Mouse (Mus musculus): ENCODE data around the gene Rad18.
A peak's percentile ranks its signal among the peaks of the same experiment; 100 is the strongest.
"Not testable (repeated sequence)": the region's sequence is repeated elsewhere in the genome, so short reads cannot be mapped to it uniquely, and the experiment has no call there.

Gene Rad18

GRCm38 (mm10) chr6:112696056-112696950 lies at the start of gene Rad18:
Gene Rad18, minus strand, starts transcription at chr6:112696686.
- DNase-seq (ENCODE audit: low spot score in 2 of 2) = peak; percentile 90 to 91

- DNase-seq (ENCODE audit: low spot score in 2 of 2) = no peak
Measured at GRCm38 (mm10) chr6:112742297-112742696, 45.8 kb upstream of the Rad18 start.

DNA sequence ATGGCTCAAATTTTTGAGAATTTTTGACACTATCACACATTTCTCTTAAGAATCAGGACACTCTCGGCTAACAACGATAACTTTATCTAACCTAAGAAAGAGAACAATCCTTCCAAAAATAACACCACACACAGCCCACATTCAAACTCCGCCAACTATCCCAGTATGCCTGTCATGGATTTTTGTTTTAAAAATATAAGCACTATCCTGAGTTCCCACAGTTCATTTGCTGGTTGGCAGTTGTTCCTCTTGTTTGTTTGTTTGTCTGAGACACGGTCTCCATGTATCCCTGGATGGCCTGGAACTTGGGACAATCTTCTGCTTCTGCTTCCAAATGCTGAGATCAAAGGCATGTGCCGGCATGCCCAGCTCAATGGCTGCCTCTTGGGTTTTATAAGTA lies 45.3 kb upstream of the Rad18 start:
- DNase-seq (ENCODE audit: low spot score in 2 of 2) = no peak

DNA sequence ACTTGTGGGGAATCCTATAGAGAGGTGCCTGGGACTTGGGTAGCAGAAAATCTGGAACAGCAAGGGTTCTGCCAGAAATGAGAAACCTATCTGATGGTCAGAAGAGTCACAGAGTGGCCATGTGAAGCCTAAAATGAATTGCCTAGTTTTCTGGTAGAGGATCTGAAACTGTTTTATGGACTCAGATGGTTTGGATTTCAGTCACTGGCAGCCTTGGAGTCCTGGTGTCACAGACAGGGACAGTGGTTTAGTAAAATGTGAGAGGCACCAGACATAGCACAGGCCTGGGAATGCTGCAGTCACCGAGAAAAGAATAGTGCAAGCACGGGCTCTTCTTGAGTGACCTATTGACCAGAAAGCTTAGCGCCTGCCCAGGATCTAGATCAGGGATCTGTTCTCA lies 43.1 kb upstream of the Rad18 start:
- no peak for DNase-seq (ENCODE audit: low spot score in 2 of 2)

- no peak for DNase-seq (ENCODE audit: low spot score in 2 of 2)
Measured at GRCm38 (mm10) chr6:112738924-112739323, 42.4 kb upstream of the Rad18 start.

GRCm38 (mm10) chr6:112736471-112736870 lies 40.0 kb upstream of the Rad18 start:
- peak; percentile 67 to 69 for DNase-seq (ENCODE audit: low spot score in 2 of 2)

DNA sequence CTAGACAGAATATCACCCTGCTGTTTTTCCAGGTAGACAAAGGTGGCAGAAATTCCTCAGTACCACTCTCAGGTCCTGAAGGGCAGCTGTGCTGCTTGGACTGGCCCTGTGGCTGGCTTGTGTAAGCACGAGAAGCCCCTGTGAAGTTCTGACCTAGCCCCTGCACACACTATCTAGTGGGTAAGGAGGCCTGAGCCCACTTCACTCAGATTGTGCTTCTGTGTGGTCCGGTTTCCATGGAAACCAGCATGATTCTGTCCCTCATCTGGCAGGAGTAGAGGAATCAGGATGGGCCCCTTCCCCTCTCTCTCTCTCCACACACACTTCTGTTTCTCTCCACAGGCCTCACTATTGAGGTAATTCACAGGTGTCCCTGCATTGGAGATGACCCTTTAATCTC lies 38.6 kb upstream of the Rad18 start:
- no peak for DNase-seq (ENCODE audit: low spot score in 2 of 2)

DNA sequence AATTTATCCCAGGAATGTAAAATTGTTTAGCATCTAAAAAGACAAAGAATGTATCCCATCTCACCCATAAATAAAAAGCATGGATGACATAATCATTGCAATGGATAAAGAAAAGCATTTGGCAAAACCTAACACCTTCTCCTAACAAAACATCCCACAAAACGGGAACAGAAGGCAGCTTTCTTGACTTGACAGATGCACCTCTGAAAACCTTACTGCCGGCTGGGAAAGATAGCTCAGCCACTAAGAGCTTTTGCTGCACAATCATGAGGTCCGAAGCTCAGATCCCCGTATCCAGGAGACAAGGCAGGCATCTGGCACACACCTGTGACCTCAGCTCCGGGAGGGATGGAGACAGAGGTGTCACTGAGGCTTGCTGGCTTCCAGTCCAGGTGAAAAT lies 37.5 kb upstream of the Rad18 start:
- no peak for DNase-seq (ENCODE audit: low spot score in 2 of 2)

- DNase-seq (ENCODE audit: low spot score in 2 of 2) = no peak
Measured at GRCm38 (mm10) chr6:112732434-112732833, 35.9 kb upstream of the Rad18 start.

DNA sequence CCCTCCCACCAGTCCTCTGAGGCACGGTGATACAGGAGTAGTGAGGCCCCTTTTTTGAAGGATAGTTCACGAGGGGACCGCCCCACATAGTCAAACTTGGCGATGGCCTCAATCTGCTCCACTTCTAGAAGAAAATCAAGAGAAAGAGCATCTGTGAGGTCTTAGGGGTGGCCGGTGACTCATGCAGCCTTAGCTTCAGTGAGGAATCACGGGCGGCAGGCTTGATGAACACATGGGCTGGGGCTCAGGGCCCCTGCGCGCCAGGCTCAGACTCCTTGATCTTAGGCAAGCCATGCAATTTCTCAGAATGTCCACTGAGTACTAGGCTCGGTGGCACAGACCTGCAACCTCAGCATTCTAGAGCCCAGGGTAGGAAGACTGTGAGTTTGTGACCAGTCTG lies 34.9 kb upstream of the Rad18 start:
- no peak for DNase-seq (ENCODE audit: low spot score in 2 of 2)

DNA sequence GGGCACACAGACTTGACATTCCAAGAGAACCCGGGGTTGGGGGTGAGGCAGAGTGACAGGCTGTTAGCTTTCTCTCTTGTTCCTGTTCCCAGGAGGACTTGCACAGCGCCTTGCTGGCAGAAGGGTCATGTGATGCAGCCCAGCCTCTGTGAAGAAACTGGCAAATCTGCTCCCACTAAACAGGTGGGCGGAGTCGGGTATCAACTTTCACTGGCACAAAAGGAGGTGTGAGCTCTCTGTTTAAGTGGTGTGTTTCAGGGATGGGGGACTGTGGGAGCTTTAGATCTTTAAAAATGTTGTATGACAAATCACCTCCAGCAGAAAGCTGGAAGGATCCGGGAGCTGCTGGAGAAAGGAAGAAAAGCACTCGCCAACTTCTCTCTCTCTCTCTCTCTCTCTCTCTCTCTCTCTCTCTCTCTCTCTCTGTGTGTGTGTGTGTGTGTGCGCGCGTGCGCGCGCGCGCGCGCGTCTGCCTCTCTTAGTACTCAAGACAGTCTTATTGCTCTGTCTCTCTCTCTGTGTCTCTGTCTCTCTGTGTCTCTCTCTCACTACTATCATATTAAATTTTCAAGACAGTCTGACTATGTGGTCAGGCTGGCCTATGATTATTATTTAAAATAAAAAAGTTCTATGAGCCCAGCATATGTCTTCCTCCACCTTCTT lies 32.4 kb upstream of the Rad18 start:
- DNase-seq (ENCODE audit: low spot score in 2 of 2) = peak; percentile 78 to 88

DNA sequence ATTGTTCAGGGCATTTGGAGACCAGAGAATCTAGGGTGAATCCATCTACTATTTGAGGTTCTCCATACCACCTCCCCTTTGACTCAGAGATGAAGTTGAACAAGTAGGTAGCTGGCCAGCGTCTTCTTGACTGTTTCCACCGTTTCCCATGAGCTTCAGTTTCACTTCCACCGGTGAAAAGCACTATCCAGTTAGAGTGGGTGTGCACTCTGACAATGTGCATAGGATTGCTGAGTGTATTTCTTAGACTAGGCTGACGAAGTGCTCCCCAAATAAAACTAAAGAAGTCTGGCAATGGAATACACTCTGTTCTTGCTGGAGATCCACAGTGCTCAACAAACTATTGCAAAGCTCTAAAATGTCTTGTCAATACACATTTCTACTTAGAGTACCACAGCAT lies 29.0 kb upstream of the Rad18 start:
- DNase-seq (ENCODE audit: low spot score in 2 of 2) = no peak

- DNase-seq (ENCODE audit: low spot score in 2 of 2) = no peak
Measured at GRCm38 (mm10) chr6:112720409-112721080, 24.1 kb upstream of the Rad18 start.

DNA sequence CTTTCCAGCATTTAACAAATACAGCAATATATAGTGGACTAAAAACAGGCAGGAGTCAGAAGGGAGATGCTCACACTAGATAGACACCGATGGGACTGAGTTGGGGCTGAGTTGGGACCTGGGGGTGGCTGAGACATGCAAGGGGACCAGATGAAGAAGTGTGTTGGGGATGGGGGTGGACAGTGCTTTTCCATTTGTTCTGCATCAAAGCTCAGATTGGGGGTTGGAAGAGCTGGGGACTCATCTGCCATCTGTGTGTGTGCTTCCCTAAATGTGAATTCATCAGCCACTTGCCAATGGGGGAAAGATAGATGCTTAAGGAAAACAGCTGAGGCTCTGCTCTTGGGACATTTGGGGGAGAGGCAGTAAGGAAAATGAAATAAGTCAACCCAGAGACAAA lies 23.5 kb upstream of the Rad18 start:
- no peak for DNase-seq (ENCODE audit: low spot score in 2 of 2)

DNA sequence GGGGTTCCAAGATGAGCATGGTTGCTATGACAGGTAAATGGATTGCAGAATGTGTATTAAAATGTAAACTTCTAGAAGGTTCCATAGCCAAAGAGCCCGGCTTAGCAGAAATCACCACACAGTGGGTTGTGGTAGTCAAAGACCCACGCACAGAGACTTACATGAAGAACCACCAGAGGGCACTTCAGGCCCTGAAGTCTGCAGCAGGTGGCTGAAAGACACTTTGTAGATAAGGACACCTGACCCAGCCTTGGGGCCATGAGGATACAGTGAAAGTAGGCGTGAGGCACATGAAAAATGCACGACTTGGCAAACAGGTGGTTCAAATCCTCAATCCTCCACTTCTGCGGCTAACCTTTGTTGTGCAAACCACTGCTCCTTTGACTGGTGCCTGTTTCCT lies 20.7 kb upstream of the Rad18 start:
- peak in 1 of 2 experiments; percentile 58 for DNase-seq (ENCODE audit: low spot score in 2 of 2)

DNA sequence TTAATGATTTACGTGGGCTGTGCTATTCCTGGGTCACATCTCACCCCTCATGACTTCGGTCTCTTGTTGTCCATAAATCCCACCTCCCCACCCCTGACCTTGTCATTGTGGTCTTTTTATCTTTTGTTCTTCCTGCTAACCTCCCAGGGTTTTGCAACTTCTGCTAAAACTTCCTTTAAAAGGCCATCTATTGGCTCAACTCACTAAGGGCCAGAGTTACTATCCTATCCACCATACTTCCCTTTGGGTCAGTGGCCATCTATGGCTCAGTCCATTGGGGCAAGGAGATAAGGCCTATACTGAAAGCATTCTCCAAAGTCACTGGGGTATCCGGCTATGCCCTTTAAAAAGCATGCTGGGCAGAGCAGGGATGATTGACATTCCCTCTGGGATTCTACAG lies 17.5 kb upstream of the Rad18 start:
- no peak for DNase-seq (ENCODE audit: low spot score in 2 of 2)

DNA sequence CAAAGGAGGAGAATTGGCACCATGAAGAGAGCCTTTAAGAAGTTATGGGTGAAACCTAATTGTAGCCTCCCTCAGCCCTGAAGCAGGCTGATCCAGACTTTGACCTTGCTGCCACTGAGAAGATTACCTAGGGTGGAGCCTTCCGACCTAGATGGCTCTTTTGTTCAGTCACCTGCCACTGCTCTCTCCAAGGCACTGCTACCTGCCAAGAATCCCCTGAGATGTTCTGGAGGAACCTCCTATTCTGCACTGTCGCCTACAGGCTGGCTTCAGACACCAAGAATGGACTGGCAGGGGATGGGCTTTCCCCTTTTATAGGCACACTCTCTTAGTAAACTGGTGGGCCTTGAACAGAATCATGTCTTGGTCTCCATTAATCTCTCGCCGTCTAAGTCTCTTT lies 5.8 kb upstream of the Rad18 start:
- DNase-seq (ENCODE audit: low spot score in 2 of 2) = not testable (repeated sequence)

DNA sequence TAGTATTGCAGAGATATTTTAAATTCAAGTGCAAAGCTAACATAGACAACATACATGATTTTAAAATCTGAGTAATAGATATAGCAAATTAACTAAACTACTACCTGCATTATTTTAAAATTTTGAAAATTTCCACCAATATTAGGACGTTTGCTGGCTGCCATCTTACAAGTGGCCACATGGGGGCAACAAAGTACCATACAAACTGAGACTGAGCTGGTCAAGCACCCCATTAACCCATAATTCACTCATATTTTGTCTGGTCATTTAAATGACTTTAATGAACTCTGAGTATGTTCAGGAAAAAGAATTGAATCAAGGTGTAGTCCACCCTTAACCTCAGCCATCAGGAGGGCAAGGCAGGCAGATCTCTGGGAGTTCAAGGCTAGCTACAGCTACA lies 3.9 kb upstream of the Rad18 start:
- DNase-seq (ENCODE audit: low spot score in 2 of 2) = peak; percentile 44 to 66

DNA sequence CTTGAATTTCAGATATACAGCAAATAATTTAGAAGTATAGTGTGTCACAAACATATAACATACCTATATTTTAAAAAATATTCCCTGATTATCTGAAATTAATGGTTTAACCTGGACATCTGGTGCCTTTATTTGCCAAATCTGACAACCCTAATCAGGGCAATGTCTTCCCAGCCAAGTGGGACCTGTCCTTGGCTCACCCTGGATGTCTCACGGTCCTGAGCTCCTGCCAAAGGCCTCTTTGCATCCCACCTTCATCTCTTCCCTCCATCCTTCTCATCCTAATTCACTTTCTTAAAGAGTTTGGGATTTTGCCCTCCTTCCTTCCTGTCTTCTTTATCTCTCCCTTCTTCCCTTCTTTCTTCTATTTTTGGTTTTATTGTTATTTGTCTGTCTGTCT lies 2.6 kb upstream of the Rad18 start:
- DNase-seq (ENCODE audit: low spot score in 2 of 2) = no peak

GRCm38 (mm10) chr6:112694492-112694891 lies 2.0 kb downstream of the Rad18 start:
- DNase-seq (ENCODE audit: low spot score in 2 of 2) = no peak

DNA sequence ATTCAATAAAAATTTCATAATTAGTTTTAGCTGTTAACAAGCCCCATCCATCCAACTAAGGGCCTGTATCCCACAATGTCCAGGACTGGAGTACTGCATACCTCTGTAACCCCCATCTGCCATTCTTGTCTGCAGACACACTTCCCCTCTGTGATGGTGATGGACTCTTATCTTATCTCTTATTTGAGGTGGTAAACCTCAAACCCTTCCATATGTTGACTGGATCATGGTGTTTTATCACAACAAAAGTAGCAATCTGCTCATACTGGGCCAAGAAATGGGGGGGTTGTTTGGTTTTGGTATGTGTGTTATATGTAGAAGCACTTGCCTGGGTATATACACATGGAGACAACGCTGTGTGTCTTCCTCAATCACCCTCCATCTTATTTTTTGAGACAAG lies 5.0 kb downstream of the Rad18 start:
- DNase-seq (ENCODE audit: low spot score in 2 of 2) = peak in 1 of 2 experiments; percentile 5

GRCm38 (mm10) chr6:112688033-112688432 lies 8.5 kb downstream of the Rad18 start:
- DNase-seq (ENCODE audit: low spot score in 2 of 2) = no peak

GRCm38 (mm10) chr6:112686485-112686884 lies 10.0 kb downstream of the Rad18 start:
- no peak for DNase-seq (ENCODE audit: low spot score in 2 of 2)

Measured in right cerebral cortex, postnatal 10 days (tissue).